Mouse (Mus musculus): ENCODE data around the gene Rgl2. TPM values are rescaled to one million over a fixed set of nuclear protein-coding genes. Genes with fewer than 3 reads are reported as not detected.

Rgl2 gene
- polyA plus RNA-seq, 1 experiment: 20.1 TPM

DNA sequence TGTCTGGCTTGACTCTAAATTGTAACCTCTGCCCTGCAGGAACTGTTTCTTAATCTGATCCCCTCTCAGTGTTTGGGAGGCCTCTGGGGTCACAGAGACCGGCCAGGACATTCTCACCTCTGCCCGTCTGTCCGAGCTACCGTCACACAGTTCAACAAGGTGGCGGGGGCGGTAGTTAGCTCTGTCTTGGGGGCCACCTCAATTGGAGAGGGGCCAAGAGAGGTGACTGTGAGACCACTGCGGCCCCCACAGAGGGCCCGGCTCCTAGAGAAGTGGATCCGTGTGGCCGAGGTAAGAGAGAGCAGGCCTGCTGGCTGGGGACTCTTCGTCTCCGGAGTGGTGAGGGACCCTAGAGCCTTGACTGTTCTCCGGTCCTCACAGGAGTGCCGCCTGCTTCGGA lies 3.6 kb downstream of the Rgl2 start:
- H3ac ChIP-seq (ENCODE audit: control insufficient read depth, insufficient read length): no peak overlapping the region
- H3K27me3 ChIP-seq (ENCODE audit: control insufficient read depth, insufficient read depth, insufficient read length): no peaks in the 10 kb centered on the region
- H3K79me2 ChIP-seq (ENCODE audit: control insufficient read depth, insufficient read depth): peaks cover 8% of the 10 kb centered on the region
- TF ChIP-seq E2F4 (IDR thresholded peaks at IDR 0.05; ENCODE audit: insufficient read depth) (no peak), SRF (IDR thresholded peaks at IDR 0.05; ENCODE audit: control insufficient read depth, insufficient read length, low read depth) (no peak), MAX (IDR thresholded peaks at IDR 0.05; ENCODE audit: low read depth) (no peak), POLR2A (IDR thresholded peaks at IDR 0.05; ENCODE audit: insufficient read length, low read depth) (no peak), POLR2AphosphoS2 (IDR thresholded peaks at IDR 0.05; ENCODE audit: insufficient read length, low read depth) (no peak), REST (IDR thresholded peaks at IDR 0.05; ENCODE audit: insufficient read depth, insufficient read length) (no peak), MYOG (IDR thresholded peaks at IDR 0.05; ENCODE audit: control insufficient read depth in 1 of 3, insufficient read depth in 1 of 3, insufficient read length in 2 of 3, low read depth in 2 of 3) (no peak), CEBPB (IDR thresholded peaks at IDR 0.05; ENCODE audit: insufficient read depth, poor library complexity, severe bottlenecking) (no peak), USF1 (IDR thresholded peaks at IDR 0.05; ENCODE audit: low read depth) (no peak)
- no peak overlapping the region for H3K4me3 ChIP-seq
- H3K4me2 ChIP-seq (ENCODE audit: low read depth): no peak overlapping the region
- H3K36me3 ChIP-seq (ENCODE audit: control insufficient read depth, insufficient read depth): no peaks in the 10 kb centered on the region

GRCm38 (mm10) chr17:33935422-33936055 lies 6.2 kb downstream of the Rgl2 start:
- TF ChIP-seq POLR2AphosphoS2 (IDR thresholded peaks at IDR 0.05; ENCODE audit: insufficient read length, low read depth) (no peak), MYOG (IDR thresholded peaks at IDR 0.05; ENCODE audit: control insufficient read depth in 1 of 3, insufficient read depth in 1 of 3, insufficient read length in 2 of 3, low read depth in 2 of 3) (no peak), POLR2A (IDR thresholded peaks at IDR 0.05; ENCODE audit: insufficient read length, low read depth) (no peak), USF1 (IDR thresholded peaks at IDR 0.05; ENCODE audit: low read depth) (no peak), MAX (IDR thresholded peaks at IDR 0.05; ENCODE audit: low read depth) (no peak)
- no peak overlapping the region for H3ac ChIP-seq (ENCODE audit: control insufficient read depth, insufficient read length)
- no peak overlapping the region for H3K4me2 ChIP-seq (ENCODE audit: low read depth)
- H3K4me3 ChIP-seq: no peak overlapping the region
- no peaks in the 10 kb centered on the region for H3K27me3 ChIP-seq (ENCODE audit: control insufficient read depth, insufficient read depth, insufficient read length)
- H3K79me2 ChIP-seq (ENCODE audit: control insufficient read depth, insufficient read depth): peaks cover 13% of the 10 kb centered on the region
- no peaks in the 10 kb centered on the region for H3K36me3 ChIP-seq (ENCODE audit: control insufficient read depth, insufficient read depth)

GRCm38 (mm10) chr17:33936993-33937392 lies 7.7 kb downstream of the Rgl2 start:
- Histone ChIP-seq H3K4me3 (no peak overlapping the region), H3K36me3 (ENCODE audit: control insufficient read depth, insufficient read depth) (no peaks in the 10 kb centered on the region), H3K4me2 (ENCODE audit: low read depth) (no peak overlapping the region), H3K27me3 (ENCODE audit: control insufficient read depth, insufficient read depth, insufficient read length) (no peaks in the 10 kb centered on the region), H3K79me2 (ENCODE audit: control insufficient read depth, insufficient read depth) (peaks cover 23% of the 10 kb centered on the region), H3ac (ENCODE audit: control insufficient read depth, insufficient read length) (no peak overlapping the region)
- TF ChIP-seq POLR2A (IDR thresholded peaks at IDR 0.05; ENCODE audit: insufficient read length, low read depth): no peak
- no peak for TF ChIP-seq CEBPB (IDR thresholded peaks at IDR 0.05; ENCODE audit: insufficient read depth, poor library complexity, severe bottlenecking)
- no peak for TF ChIP-seq TCF12 (IDR thresholded peaks at IDR 0.05; ENCODE audit: insufficient read depth, poor library complexity, severe bottlenecking)

DNA sequence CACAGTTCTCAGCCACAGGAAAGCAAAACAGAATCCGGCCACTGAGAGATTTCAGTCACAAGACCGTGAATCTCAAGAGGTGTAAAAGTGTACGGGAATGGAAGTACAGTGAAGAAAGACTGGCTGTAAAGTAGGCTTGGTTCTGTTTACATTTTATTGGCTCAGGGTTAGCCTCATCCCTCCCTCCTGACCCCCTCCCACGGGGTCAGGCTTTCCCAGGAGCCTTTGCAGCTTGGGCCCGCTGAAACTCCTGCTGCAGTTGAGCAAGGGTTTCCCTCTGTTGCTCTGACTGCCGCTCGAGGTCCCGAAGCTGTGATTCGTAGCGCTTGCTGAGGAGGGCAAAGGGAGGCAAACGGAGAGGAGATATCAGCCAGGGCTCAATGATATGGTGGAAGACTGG lies 9.4 kb downstream of the Rgl2 start:
- H3K4me2 ChIP-seq (ENCODE audit: low read depth): peak overlapping the region; percentile 86

GRCm38 (mm10) chr17:33940206-33940805 lies 11.0 kb downstream of the Rgl2 start, which contains the start of the genes Pfdn6 and Wdr46:
Gene Pfdn6, minus strand, starts transcription at chr17:33940343.
Gene Wdr46, plus strand, starts transcription at chr17:33940660.
- Histone ChIP-seq H3ac (ENCODE audit: control insufficient read depth, insufficient read length) (peak within 1 kb of the TSS; percentile 24), H3K4me3 (peak within 1 kb of the TSS; percentile 81), H3K79me2 (ENCODE audit: control insufficient read depth, insufficient read depth) (peaks cover 23% of the 10 kb centered on the region), H3K27me3 (ENCODE audit: control insufficient read depth, insufficient read depth, insufficient read length) (no peaks in the 10 kb centered on the region), H3K4me2 (ENCODE audit: low read depth) (peak within 1 kb of the TSS; percentile 87), H3K36me3 (ENCODE audit: control insufficient read depth, insufficient read depth) (no peaks in the 10 kb centered on the region)
- peak; percentile 70 for TF ChIP-seq E2F4 (IDR thresholded peaks at IDR 0.05; ENCODE audit: insufficient read depth)
- peak; percentile 47 for TF ChIP-seq POLR2A (IDR thresholded peaks at IDR 0.05; ENCODE audit: insufficient read length, low read depth)
- TF ChIP-seq MYOG (IDR thresholded peaks at IDR 0.05; ENCODE audit: control insufficient read depth in 1 of 3, insufficient read depth in 1 of 3, insufficient read length in 2 of 3, low read depth in 2 of 3): no peak
- no peak for TF ChIP-seq SRF (IDR thresholded peaks at IDR 0.05; ENCODE audit: control insufficient read depth, insufficient read length, low read depth)
- peak; percentile 68 for TF ChIP-seq MAX (IDR thresholded peaks at IDR 0.05; ENCODE audit: low read depth)
- TF ChIP-seq REST (IDR thresholded peaks at IDR 0.05; ENCODE audit: insufficient read depth, insufficient read length): no peak
- peak; percentile 25 for TF ChIP-seq POLR2AphosphoS2 (IDR thresholded peaks at IDR 0.05; ENCODE audit: insufficient read length, low read depth)

More for the DNA sequence above, 9.4 kb downstream of the Rgl2 start:
- H3K36me3 ChIP-seq (ENCODE audit: control insufficient read depth, insufficient read depth): no peaks in the 10 kb centered on the region
- H3K27me3 ChIP-seq (ENCODE audit: control insufficient read depth, insufficient read depth, insufficient read length): no peaks in the 10 kb centered on the region
- no peak overlapping the region for H3ac ChIP-seq (ENCODE audit: control insufficient read depth, insufficient read length)
- H3K79me2 ChIP-seq (ENCODE audit: control insufficient read depth, insufficient read depth): peaks cover 23% of the 10 kb centered on the region
- TF ChIP-seq REST (IDR thresholded peaks at IDR 0.05; ENCODE audit: insufficient read depth, insufficient read length): no peak
- TF ChIP-seq SRF (IDR thresholded peaks at IDR 0.05; ENCODE audit: control insufficient read depth, insufficient read length, low read depth): no peak
- H3K4me3 ChIP-seq: peak overlapping the region; percentile 81

GRCm38 (mm10) chr17:33940981-33941380 lies 11.6 kb downstream of the Rgl2 start:
- Histone ChIP-seq H3K4me2 (ENCODE audit: low read depth) (peak overlapping the region; percentile 87), H3ac (ENCODE audit: control insufficient read depth, insufficient read length) (peak overlapping the region; percentile 24), H3K27me3 (ENCODE audit: control insufficient read depth, insufficient read depth, insufficient read length) (no peaks in the 10 kb centered on the region), H3K36me3 (ENCODE audit: control insufficient read depth, insufficient read depth) (no peaks in the 10 kb centered on the region), H3K4me3 (peak overlapping the region; percentile 81), H3K79me2 (ENCODE audit: control insufficient read depth, insufficient read depth) (peaks cover 23% of the 10 kb centered on the region)
- TF ChIP-seq POLR2A (IDR thresholded peaks at IDR 0.05; ENCODE audit: insufficient read length, low read depth) (no peak), REST (IDR thresholded peaks at IDR 0.05; ENCODE audit: insufficient read depth, insufficient read length) (no peak), MAX (IDR thresholded peaks at IDR 0.05; ENCODE audit: low read depth) (no peak)

Measured in myocyte (in vitro differentiated cells).